Mouse (Mus musculus) midbrain, embryonic 16.5 days (tissue): ENCODE measurements around the gene Ankrd54. TPM values are rescaled to one million over a fixed set of nuclear protein-coding genes. Genes with fewer than 3 reads are reported as not detected.
A peak's percentile ranks its signal among the peaks of the same experiment; 100 is the strongest.

ENCODE experiments used
- ATAC-seq: fragments of 200-750 bp; cut with Nextera tagmentation; 2 replicates; pipeline ENCODE4 v1.8.0; 2017; ENCODE audit warnings: moderate TSS enrichment
- H3K27ac ChIP-seq: fragments of 300-500 bp; sonication (generic); 2 replicates; pipeline ENCODE4 v1.5.1; 2014; ENCODE audit warnings: mild to moderate bottlenecking, low read length, mixed read lengths
- H3K27me3 ChIP-seq: fragments of 300-500 bp; sonication (generic); 2 replicates; pipeline ENCODE4 v1.6.1; 2014; ENCODE audit warnings: low read depth, low read length, mixed read lengths; ENCODE audit not compliant: control insufficient read depth, insufficient read depth
- H3K36me3 ChIP-seq: fragments of 300-500 bp; sonication (generic); 2 replicates; pipeline ENCODE4 v1.6.1; 2014; ENCODE audit warnings: mild to moderate bottlenecking, low read length, moderate library complexity, mixed read lengths; ENCODE audit not compliant: control insufficient read depth, insufficient read depth
- H3K4me1 ChIP-seq: fragments of 300-500 bp; sonication (generic); 2 replicates; pipeline ENCODE4 v1.6.1; 2014; ENCODE audit warnings: mild to moderate bottlenecking, low read length, mixed read lengths; ENCODE audit not compliant: control insufficient read depth, insufficient read depth
- H3K4me2 ChIP-seq: fragments of 300-500 bp; sonication (generic); 2 replicates; pipeline ENCODE4 v1.6.1; 2014; ENCODE audit warnings: mild to moderate bottlenecking, low read length, mixed read lengths
- H3K4me3 ChIP-seq: fragments of 300-500 bp; sonication (generic); 2 replicates; pipeline ENCODE4 v1.5.1; 2014; ENCODE audit warnings: low read depth, mild to moderate bottlenecking, low read length, moderate library complexity, mixed read lengths
- H3K9ac ChIP-seq: fragments of 300-500 bp; sonication (generic); 2 replicates; pipeline ENCODE4 v1.6.1; 2014; ENCODE audit warnings: low read depth, low read length, mixed read lengths
- H3K9me3 ChIP-seq: fragments of 300-500 bp; sonication (generic); replicated peaks from 2 replicates; pipeline ENCODE4 v1.6.1; 2014; ENCODE audit warnings: mild to moderate bottlenecking, low read length, mixed read lengths; ENCODE audit not compliant: control insufficient read depth, poor library complexity, severe bottlenecking
- WGBS: fragments of 180-500 bp; shearing (Covaris S2); extraction: QIAGEN DNeasy Blood & Tissue Kit; methylation state at CpG from one replicate; pipeline ENCODE4 v1.1.7; 2014; 5-methylcytosine and 5-hydroxymethylcytosine counted together
- polyA plus RNA-seq: library from polyadenylated mRNA; unstranded; fragments of >200 nt; fragmentation: Nextera tagmentation; extraction: Ambion mirVana; gene quantifications from 2 replicates; pipeline ENCODE4 v1.2.1, GENCODE M21; 2015

The Ankrd54 gene
- polyA plus RNA-seq, 1 experiment from 2014 or later: 54.4 TPM

- no peak overlapping the region for H3K9ac ChIP-seq
- peaks cover 31% of the 10 kb centered on the region for H3K36me3 ChIP-seq
- no peaks in the 10 kb centered on the region for H3K4me1 ChIP-seq
- no peak for ATAC-seq
- 80% methylated on average over 13 of the region's 13 CpGs for WGBS
- H3K27me3 ChIP-seq: 0 out of 2 replicates have a peak, but pooled peaks cover 2% of the 10 kb centered on the region
- H3K9me3 ChIP-seq: no peaks in the 10 kb centered on the region
- no peak overlapping the region for H3K27ac ChIP-seq
- no peak overlapping the region for H3K4me2 ChIP-seq
- H3K4me3 ChIP-seq: no peak overlapping the region
Measured at GRCm38 (mm10) chr15:79051461-79052360, 11.0 kb downstream of the Ankrd54 start.

DNA sequence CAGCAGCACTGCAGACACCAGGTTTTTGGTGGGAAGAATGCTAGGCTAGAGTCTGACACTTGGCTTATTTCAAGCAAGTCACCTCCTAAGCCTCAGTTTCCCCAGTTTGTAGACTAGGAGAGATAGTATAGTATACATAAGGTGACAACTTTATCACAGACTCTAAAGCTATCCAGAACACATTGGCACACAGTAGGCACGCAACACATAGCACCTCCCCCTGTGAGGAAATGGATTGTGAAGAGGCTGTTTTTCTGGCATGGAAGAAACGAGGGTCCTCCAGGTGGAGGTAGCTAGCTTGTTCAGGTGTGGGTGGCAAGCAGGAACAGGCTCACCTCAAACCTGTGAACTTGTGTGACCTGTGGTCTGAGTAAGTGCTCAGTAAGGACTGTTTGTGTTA is 11.7 kb downstream of the Ankrd54 start:
- 0 out of 2 replicates have a peak, but pooled peaks cover 2% of the 10 kb centered on the region for H3K27me3 ChIP-seq
- 86% methylated on average over 2 of the region's 2 CpGs for WGBS
- no peak overlapping the region for H3K4me3 ChIP-seq
- no peak for ATAC-seq
- H3K4me1 ChIP-seq: no peaks in the 10 kb centered on the region
- H3K4me2 ChIP-seq: no peak overlapping the region
- H3K27ac ChIP-seq: no peak overlapping the region
- H3K36me3 ChIP-seq: peaks cover 27% of the 10 kb centered on the region
- H3K9ac ChIP-seq: no peak overlapping the region
- H3K9me3 ChIP-seq: no peaks in the 10 kb centered on the region

- H3K27me3 ChIP-seq: 0 out of 2 replicates have a peak, but pooled peaks cover 2% of the 10 kb centered on the region
- no peaks in the 10 kb centered on the region for H3K9me3 ChIP-seq
- 55% methylated on average over 9 of the region's 9 CpGs for WGBS
- H3K27ac ChIP-seq: no peak overlapping the region
- no peak overlapping the region for H3K4me2 ChIP-seq
- H3K4me1 ChIP-seq: no peaks in the 10 kb centered on the region
- 0 out of 2 replicates have a peak, but pooled peaks have one; percentile 54 for ATAC-seq
- no peak overlapping the region for H3K9ac ChIP-seq
- no peak overlapping the region for H3K4me3 ChIP-seq
- H3K36me3 ChIP-seq: peaks cover 20% of the 10 kb centered on the region
Measured at GRCm38 (mm10) chr15:79050160-79050845, 12.4 kb downstream of the Ankrd54 start.

- ATAC-seq: no peak
- WGBS: 74% methylated on average over 4 of the region's 4 CpGs
Measured at GRCm38 (mm10) chr15:79048186-79048585, 14.5 kb downstream of the Ankrd54 start.

GRCm38 (mm10) chr15:79044837-79045236 is 17.9 kb downstream of the Ankrd54 start:
- no peak overlapping the region for H3K4me3 ChIP-seq
- H3K27me3 ChIP-seq: peaks cover 30% of the 10 kb centered on the region
- H3K27ac ChIP-seq: no peak overlapping the region
- peaks cover 6% of the 10 kb centered on the region; the same call in 1 of the 2 replicates for H3K4me1 ChIP-seq
- no peak overlapping the region for H3K9ac ChIP-seq
- 12% methylated on average over 4 of the region's 4 CpGs for WGBS
- H3K9me3 ChIP-seq: no peaks in the 10 kb centered on the region
- no peak overlapping the region for H3K4me2 ChIP-seq
- ATAC-seq: no peak
- no peaks in the 10 kb centered on the region for H3K36me3 ChIP-seq

More at GRCm38 (mm10) chr15:79048186-79048585, 14.5 kb downstream of the Ankrd54 start:
- no peak overlapping the region for H3K4me2 ChIP-seq
- peaks cover 7% of the 10 kb centered on the region for H3K27me3 ChIP-seq
- no peaks in the 10 kb centered on the region for H3K9me3 ChIP-seq
- no peak overlapping the region for H3K4me3 ChIP-seq
- no peak overlapping the region for H3K27ac ChIP-seq
- no peak overlapping the region for H3K9ac ChIP-seq
- 0 out of 2 replicates have a peak, but pooled peaks cover 2% of the 10 kb centered on the region for H3K36me3 ChIP-seq
- H3K4me1 ChIP-seq: 0 out of 2 replicates have a peak, but pooled peaks cover under 1% of the 10 kb centered on the region

DNA sequence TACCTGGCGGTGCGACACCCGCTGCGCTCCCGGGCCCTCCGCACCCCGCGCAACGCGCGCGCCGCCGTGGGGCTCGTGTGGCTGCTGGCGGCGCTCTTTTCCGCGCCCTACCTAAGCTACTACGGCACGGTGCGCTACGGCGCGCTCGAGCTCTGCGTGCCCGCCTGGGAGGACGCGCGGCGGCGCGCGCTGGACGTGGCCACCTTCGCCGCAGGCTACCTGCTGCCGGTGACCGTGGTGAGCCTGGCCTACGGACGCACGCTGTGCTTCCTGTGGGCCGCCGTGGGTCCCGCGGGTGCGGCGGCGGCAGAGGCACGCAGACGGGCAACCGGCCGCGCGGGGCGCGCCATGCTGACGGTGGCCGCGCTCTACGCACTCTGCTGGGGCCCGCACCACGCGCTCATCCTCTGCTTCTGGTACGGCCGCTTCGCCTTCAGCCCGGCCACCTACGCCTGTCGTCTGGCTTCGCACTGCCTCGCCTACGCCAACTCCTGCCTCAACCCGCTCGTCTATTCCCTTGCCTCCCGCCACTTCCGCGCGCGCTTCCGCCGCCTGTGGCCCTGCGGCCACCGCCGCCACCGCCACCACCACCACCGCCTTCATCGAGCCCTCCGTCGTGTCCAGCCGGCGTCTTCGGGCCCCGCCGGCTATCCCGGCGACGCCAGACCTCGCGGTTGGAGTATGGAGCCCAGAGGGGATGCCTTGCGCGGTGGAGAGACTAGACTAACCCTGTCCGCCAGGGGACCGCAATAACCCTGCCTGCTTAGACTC is 19.8 kb downstream of the Ankrd54 start:
- Histone ChIP-seq H3K4me1 (peaks cover 6% of the 10 kb centered on the region; the same call in 1 of the 2 replicates), H3K4me2 (peak overlapping the region; percentile 82), H3K27me3 (peaks cover 30% of the 10 kb centered on the region), H3K9ac (peak overlapping the region; percentile 71), H3K36me3 (no peaks in the 10 kb centered on the region), H3K4me3 (peak overlapping the region; percentile 61), H3K27ac (peak overlapping the region; percentile 18; the same call in 1 of the 2 replicates), H3K9me3 (no peaks in the 10 kb centered on the region)
- under 1% methylated on average over 65 of the region's 105 CpGs for WGBS
- peak; percentile 73 for ATAC-seq

DNA sequence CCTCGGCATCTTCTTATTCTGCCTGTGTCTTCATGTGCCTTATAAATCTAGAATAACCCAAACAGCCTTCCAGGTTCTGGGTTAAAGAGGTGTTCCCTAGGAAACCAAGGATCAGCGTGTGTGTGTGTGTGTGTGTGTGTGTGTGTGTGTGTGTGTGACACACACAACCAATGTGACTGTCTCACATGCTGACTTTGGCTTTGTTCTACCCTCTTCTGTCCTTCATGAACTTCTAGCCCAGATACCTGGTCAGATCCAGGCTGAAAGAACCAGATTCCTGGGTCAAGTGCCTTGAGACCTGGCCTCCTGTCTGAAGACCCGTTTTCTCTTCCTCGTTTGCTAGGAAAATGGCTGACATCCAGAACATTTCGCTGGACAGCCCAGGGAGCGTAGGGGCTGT is 21.1 kb downstream of the Ankrd54 start, which contains the start of gene Galr3:
Galr3 (plus strand) TSS at position 301 of the 400 bp plus-strand sequence.
- Histone ChIP-seq H3K27ac (peak within 1 kb of the TSS; percentile 18; the same call in 1 of the 2 replicates), H3K27me3 (peaks cover 27% of the 10 kb centered on the region), H3K36me3 (no peaks in the 10 kb centered on the region), H3K9ac (peak within 1 kb of the TSS; percentile 71), H3K4me1 (peaks cover 6% of the 10 kb centered on the region; the same call in 1 of the 2 replicates), H3K9me3 (no peaks in the 10 kb centered on the region), H3K4me2 (peak within 1 kb of the TSS; percentile 82), H3K4me3 (peak within 1 kb of the TSS; percentile 61)
- no peak for ATAC-seq
- 80% methylated on average over 6 of the region's 6 CpGs for WGBS
